Mouse (Mus musculus) B cell, adult (primary cell): Measurements from ENCODE around the gene Lrrc3. TPM values are rescaled to one million over a fixed set of nuclear protein-coding genes. Genes with fewer than 3 reads are reported as not detected.

Experiments
- total RNA-seq: library from RNA; stranded (reverse); gene quantifications from 4 replicates; pipeline ENCODE4 v1.2.4, GENCODE M21; 2023; ENCODE audit not compliant: inconsistent age

The Lrrc3 gene
- total RNA-seq = 0.16 to 0.19 TPM in 2 of 4 replicates, not detected in the others

DNA sequence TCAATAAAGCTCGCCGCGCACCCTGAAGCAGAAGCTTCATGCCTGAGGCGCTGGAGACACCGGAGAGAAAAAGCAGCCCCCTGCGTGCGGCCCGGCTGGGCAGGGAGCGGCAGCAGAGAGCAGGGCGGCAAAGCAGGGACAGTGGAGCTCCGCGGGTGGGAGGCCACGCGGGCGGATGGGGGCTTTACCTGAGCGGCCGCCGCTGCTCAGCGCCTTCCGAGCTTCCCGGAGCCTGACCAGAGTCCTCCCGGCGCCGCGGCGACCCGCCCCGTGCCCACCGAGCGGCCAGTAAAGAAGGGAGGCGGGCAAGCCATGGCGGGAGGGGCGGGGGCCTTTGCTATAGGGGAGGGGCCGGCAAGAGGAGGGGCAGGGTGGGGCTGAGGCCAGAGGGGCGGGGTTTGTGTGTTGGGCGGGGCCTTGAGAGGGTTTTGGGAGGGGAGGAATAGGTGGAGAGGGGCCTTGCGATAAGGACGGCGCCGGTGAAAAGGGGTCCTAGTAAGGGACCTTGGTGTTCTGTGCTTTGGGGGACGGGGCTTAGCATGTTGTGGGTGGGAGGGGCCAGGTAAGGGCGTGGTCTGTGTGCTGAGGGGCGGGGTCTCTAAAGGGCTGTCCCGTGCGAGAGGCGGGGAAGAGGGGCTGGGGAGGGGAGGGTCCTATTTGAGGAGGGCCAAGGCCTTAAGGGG lies at the start of gene Lrrc3:
Lrrc3 (minus strand) TSS at position 326 of the 683 bp plus-strand sequence.

DNA sequence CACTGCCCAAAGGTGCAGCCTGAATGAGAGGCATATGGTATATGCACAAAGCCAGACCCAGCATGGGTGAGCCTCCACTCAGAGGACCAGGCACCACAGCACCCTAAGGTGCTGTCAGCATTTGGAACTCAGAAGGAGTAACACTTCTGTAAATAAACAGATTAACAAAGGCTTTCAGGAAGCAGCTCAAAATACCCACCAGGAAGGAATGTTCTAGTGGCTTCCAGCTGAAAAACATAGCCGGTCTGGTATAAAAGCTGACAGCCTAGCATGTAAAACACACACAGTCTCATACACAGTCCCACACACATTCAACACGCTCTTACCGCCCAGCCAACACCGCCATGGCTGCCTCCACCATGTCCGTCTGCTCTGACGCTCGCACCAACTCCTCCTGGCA lies 40.7 kb downstream of the Lrrc3 start, which contains the start of gene Gm3285:
Gm3285 (plus strand) TSS at position 301 of the 400 bp plus-strand sequence.

DNA sequence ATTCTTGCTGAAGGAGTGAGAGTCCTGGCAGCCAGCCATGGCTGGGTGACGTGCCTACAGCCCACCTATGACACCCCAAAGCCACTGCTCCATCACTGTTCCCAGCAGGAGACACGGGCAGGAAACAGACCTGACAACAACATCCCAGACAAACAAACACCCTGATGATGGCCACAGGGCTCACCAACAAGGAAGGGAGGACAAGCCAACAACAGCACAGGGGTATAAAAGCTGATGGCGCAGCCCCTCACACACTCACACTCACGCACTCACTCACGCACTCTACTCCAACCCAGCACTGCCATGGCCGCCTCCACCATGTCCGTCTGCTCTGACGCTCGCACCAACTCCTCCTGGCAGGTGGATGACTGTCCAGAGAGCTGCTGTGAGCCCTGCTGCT lies 49.8 kb downstream of the Lrrc3 start, which contains the start of gene Gm10318:
Gm10318 (plus strand) TSS at position 301 of the 400 bp plus-strand sequence.

Other genes with a start within 250 kb of the Lrrc3 start
- 2.7 to 5.5 TPM (median 4.4 TPM) in 4 replicates for gene Tspear, start 216.0 kb downstream of the Lrrc3 start, total RNA-seq
- gene Gm19402, start 211.8 kb downstream of the Lrrc3 start, total RNA-seq = not detected in 4 replicates
- not detected in 4 replicates for gene Gm9508, start 205.3 kb downstream of the Lrrc3 start, total RNA-seq
- not detected in 4 replicates for gene Gm10272, start 195.9 kb downstream of the Lrrc3 start, total RNA-seq
- not detected in 4 replicates for gene Gm10024, start 191.1 kb downstream of the Lrrc3 start, total RNA-seq
- not detected in 4 replicates for gene Gm10142, start 186.7 kb downstream of the Lrrc3 start, total RNA-seq
- gene Krtap12-1, start 181.9 kb downstream of the Lrrc3 start, total RNA-seq = not detected in 4 replicates
- gene Gm10100, start 176.1 kb downstream of the Lrrc3 start, total RNA-seq = not detected in 4 replicates
- not detected in 4 replicates for gene Gm18596, start 159.9 kb downstream of the Lrrc3 start, total RNA-seq
- gene Gm9736, start 151.2 kb downstream of the Lrrc3 start, total RNA-seq = not detected in 4 replicates
- gene Gm3233, start 142.9 kb downstream of the Lrrc3 start, total RNA-seq = not detected in 4 replicates
- not detected in 4 replicates for gene Gm3238, start 131.2 kb downstream of the Lrrc3 start, total RNA-seq
- gene Gm7138, start 125.6 kb downstream of the Lrrc3 start, total RNA-seq = not detected in 4 replicates
- not detected in 4 replicates for gene Gm3250, start 120.0 kb downstream of the Lrrc3 start, total RNA-seq
- gene Gm7137, start 114.3 kb downstream of the Lrrc3 start, total RNA-seq = not detected in 4 replicates
- gene Gm9639, start 107.5 kb downstream of the Lrrc3 start, total RNA-seq = not detected in 4 replicates
- gene Gm19668, start 103.4 kb downstream of the Lrrc3 start, total RNA-seq = not detected in 4 replicates
- not detected in 4 replicates for gene Gm9507, start 90.7 kb downstream of the Lrrc3 start, total RNA-seq
- not detected in 4 replicates for gene Gm2696, start 87.9 kb downstream of the Lrrc3 start, total RNA-seq
- gene Krtap10-4, start 75.4 kb downstream of the Lrrc3 start, total RNA-seq = not detected in 4 replicates
- gene Krtap10-10, start 66.6 kb downstream of the Lrrc3 start, total RNA-seq = not detected in 4 replicates
- not detected in 4 replicates for gene Gm36176, start 55.7 kb downstream of the Lrrc3 start, total RNA-seq
- gene Gm10318, start 49.7 kb downstream of the Lrrc3 start, total RNA-seq = not detected in 4 replicates
- not detected in 4 replicates for gene Gm3285, start 40.6 kb downstream of the Lrrc3 start, total RNA-seq
- 17.7 to 30.3 TPM (median 24.5 TPM) in 4 replicates for gene Trpm2, start 68.0 kb upstream of the Lrrc3 start, total RNA-seq
- gene 1810043G02Rik, start 76.0 kb upstream of the Lrrc3 start, total RNA-seq = 8.2 to 11.2 TPM (median 8.8 TPM) in 4 replicates
- 74.1 to 88.4 TPM (median 80.7 TPM) in 4 replicates for gene Pfkl, start 107.5 kb upstream of the Lrrc3 start, total RNA-seq
- gene Dnmt3l, start 139.4 kb upstream of the Lrrc3 start, total RNA-seq = not detected in 4 replicates
- gene Aire, start 141.1 kb upstream of the Lrrc3 start, total RNA-seq = 0.87 to 2.5 TPM (median 1.9 TPM) in 4 replicates
- gene Icosl, start 166.8 kb upstream of the Lrrc3 start, total RNA-seq = 233 to 266 TPM (median 256 TPM) in 4 replicates